Mouse (Mus musculus) CD8-positive naive resting alpha-beta T cell, adult 2 months (primary cell): ENCODE data around the gene Unc79.

Source experiments
- DNase-seq, 2 experiments: peaks; one replicate each; pipeline ENCODE4 v3.0.0; 2022; ENCODE audit warnings: low read depth in 2 of 2, low spot score in 2 of 2

The Unc79 gene

DNA sequence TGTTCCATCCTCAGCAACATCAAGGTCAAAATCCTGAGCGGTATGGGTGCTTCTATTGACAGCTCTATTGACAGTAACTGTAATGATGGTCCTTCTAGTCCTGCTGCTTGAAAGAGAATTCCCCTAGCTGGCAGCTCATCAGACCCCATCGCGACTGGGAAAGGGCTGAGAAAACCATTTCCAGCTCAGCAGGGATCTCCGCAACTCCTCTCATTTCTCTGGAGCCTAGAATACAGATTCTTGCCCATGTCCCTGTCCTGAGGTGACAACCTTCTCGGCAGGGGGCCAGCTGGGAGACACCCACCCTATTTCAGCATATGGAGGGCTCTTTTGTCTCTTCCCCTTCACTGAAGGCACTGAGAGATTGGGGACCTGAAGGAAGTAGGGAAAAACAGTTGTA lies 244.3 kb downstream of the Unc79 start:
- DNase-seq, result no peak

DNA sequence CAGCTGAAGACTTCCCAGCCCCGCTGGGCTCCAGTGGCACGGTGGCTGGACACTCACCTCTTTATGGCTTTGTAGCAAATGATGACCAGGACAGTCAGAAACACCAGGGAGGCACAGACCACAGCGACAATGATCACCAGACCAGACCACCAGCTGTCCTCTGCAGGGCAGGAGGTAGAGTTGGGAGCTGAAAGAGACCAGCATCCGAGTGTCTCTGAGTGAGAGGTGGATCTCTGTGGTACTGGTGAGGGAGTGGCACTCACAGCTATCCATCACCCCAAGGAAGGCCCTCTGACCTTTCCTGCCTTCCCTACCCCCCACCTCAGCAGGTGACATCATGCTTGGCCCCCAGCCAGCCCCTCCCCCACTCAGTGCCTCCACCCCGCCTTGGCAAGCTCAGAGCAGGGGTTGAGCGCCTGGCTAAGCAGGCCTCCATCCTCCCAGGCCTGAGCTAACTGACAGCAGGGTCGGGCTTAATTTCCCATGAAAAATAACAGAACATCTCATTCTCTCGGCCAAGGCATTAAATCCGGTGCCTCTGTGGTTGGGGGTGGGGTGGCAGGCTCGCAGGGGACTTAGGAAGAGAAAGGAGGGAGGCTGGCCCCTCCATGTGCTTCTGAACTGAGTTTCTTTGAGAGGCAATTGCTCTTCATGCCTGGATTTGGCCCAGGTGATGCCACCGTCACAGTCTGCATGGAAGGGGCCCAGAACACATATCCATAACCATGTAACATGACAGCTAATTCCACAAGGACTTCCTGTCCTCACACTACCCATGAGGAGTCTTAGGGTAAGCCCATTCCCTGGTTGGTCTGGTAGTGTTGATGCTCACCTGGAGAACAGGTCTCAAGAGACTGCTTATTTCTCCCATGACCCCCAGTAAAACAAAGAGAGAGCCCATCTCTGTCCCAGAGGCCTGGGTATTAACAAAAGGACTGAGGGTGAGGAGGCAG lies 254.2 kb downstream of the Unc79 start:
- no peak for DNase-seq

DNA sequence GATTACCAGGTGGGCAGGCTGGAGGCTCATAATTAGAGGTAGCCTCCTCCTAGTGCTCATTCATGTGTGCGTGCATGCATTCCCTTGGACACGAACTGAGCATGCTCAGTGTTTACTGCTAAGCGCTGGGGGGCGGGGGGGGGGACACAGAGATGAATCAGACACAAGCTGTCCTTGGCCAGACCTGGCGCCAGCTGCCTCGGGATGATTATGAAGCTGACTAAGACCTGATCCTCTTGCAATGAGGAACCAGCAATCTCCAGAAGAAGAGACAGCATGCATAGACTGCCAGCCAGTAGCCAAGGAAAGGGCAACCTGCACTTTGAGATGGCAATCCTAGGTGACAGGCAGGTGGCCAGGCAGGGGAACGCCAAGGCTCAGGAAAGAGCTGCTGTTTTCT lies 256.9 kb downstream of the Unc79 start:
- DNase-seq, result no peak

DNA sequence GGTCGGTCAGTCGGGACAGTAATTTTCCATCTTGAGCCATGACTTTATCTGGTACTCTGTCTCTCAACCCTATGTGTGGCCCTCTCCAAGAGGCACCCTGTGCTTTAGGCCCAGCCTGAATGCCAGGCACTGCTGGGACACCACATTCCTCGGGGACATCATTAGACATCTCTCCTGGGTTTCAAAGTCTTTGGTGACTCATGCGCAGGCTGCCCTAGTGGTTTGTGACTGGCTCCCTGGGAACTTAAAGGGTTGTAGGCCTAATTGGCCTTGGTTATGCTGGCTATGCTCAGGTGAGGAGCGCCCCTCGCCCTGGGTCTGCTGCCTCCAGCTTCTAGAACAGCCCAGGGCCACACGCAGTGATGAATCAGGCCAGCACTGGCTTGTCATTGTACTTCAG lies 260.9 kb downstream of the Unc79 start:
- DNase-seq, result no peak

DNA sequence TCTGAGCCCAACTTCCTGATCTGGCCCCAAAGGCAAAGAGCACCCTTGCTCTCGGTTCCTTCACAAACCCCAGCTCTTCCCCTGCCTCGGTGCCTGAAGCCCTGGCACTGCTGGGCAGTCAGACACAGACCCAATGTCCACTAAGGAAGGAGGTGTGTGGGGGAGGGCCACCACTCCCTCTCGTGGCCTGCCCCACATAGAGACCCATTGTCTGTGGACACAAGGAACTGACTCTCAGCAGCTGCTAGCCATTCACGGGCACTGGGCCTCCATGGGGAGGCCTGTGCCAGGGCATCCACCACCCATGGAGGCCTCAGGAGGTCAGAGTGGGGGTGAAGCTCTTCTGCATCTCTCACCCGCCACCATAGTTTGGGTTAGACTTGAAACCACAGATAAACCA lies 262.4 kb downstream of the Unc79 start:
- DNase-seq, result no peak

DNA sequence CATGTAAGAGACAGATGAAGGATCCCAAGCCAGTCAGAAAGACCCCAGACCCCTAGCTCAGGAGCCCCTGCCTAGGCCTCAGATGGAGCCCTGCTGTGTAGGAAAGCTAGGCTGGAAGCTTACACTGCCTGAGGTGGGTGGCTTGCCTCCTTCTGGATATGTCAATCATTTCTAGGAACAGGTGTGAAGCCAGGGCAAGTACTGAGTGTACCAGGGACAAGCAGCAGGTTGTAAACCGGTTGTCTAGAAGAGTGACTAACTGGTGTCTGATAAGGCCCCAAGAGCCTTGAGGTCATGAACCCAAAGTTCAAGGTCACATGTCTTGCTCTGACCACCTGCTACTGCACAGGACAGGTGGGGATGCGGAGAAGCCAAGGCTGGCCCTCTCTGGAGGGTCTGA lies 264.9 kb downstream of the Unc79 start:
- no peak for DNase-seq

DNA sequence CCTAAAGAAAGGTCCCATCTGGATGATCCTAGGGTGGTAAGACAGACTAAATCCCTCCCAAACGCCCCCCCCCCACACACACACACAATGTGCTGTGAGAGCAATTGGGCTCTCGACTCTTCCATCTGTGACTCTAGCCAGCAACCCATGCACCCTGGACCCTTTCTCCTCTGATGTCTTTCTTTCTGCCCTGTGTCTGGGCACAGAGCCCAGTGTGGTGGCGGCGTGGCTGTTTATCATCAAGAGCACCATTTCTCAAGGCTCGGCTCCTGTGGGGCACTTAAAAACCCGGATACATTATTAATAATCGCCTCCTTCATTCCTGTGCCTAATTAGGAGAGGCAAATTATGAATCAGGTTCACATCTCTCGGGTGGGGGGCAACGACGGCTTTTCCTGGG lies 265.6 kb downstream of the Unc79 start:
- DNase-seq, result no peak

DNA sequence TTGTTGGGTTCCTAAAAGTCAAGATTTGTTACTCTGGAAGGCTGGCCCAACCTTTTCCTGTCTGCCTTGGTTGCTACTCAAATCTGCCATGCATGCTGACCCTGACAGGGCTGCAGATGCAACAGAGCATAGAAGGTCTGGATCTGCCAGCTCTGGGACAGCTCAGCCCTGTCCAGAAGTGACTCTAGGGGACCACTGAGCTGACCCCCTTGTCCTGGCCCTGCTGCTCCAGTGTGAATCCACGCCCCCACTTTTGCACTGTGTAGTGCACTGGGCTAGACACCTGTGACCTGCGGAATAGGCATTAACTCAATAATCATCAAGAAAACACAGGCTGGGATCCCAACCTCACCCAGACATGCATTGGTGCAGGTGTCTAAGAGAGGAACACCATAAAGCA lies 266.1 kb downstream of the Unc79 start:
- no peak for DNase-seq

DNA sequence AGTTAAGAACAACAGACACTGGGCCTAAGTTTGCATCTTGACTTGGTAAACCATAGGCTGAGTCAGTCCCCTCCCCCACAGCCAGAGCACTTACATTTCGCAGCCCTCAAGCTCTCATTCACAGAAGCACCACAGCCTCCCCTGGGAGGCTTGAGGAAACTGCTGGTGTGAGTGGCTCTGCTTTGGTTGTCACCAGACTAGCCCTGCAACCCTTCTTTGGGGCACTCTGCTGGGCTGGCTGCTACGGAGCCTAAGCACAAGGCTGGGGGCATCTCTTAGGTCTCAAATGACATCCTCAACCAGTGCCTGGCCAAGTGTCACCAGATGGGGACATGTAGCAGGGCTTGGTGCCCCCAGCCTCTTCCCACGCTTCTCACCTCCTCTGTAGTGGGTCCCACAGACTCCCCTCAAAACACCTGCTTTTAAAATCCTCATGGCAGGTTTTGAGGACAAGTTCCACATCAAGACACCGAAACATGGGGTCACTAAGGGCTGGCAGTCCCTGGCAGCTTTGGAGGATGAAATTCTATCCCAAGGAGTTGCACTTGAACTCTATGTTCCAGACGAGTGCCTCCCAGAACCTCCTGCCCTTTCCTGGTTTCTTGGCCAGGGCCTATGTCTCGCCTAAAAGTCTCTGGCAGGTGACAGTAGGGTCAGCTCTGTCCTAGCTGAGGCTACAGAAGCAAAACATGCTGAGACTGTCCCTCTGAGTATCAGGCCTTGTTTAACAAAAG lies 267.4 kb downstream of the Unc79 start:
- no peak for DNase-seq

DNA sequence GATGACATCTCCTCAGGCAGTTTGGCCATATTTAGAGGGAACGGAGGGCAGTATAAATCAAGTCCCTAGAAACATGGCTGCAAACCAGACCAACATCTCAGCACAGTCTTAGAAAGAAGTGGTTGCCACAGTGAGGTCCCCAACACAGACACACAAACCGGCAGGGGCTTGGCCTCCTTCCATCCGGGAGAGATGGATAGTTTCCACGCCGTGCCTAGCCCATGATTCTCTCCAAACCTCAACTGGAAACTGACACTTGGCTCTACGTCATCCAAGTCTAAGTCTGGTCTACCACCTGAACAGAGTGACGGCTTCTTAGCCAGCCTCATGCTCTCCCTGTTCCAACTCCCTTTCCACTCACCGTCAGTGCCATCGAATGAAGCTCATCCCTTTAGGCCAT lies 275.0 kb downstream of the Unc79 start:
- DNase-seq, result no peak

DNA sequence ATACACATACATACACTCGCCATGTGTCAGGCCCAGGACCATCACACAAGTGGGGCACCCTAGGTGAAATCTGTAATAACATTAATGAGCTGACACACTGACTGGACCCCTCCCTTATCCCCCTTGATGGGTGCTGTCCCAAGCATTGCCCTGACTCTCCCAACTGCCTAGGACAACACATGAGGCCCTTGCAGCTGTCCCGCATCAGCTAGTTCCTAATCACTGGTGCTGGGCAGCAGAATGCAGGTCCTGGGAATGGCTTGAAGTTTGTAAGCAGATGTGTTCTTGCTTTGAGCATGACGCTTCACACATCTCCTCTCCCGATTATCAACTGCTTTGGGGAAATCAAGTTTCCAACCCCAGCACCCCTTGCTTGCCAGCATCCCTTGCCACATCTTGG lies 277.5 kb downstream of the Unc79 start:
- DNase-seq, result no peak

DNA sequence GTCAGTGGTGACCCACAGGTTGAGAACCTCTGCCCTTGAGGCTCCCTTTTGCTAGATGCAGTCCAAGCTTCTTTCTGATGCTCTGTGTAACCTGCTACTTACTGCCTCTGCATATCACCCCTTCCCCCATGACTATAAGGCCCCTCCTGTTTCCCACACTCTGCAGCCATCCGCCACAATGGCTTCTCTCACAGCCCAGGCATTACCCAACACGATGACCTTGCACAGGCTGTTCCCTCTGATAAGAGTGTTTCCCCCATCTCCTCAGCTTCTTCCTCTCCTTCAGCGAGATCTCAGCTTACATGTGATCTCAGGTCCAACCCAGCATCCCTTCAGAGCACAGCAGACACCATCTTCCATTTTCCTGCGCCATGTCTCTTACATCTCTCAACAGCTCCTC lies 280.4 kb downstream of the Unc79 start:
- no peak for DNase-seq
